Mouse (Mus musculus): ENCODE measurements at regions not wholly inside any gene's neighbourhood (a gene's known extent, or its start where the extent isn't known, plus 50 kb on each side); places are given as distances from the start of the nearest gene placed in this dataset.
"Not testable (repeated sequence)": the region's sequence is repeated elsewhere in the genome, so short reads cannot be mapped to it uniquely, and the experiment has no call there.

DNA sequence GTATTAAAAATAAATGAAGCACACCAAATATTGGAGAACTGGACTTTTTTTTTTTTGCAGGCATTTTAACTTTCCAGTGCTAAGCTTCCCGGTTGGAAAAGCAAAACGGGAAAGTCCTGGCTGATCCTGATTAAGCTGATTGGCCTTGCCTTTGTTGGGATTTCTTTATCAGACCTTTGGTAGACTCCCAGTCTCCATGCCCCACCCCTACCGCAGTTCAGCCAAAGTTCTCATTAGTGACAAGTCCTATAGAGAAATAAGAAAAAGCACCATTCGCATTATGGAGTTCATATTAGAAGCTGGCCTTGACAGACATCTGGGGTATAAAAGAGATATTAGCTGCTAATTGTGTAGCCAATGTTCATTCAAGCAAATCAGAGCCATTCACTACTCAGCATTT is 297.7 kb upstream of the Tbl1xr1 start:
- WGBS = 41% methylated on average over 4 of the region's 4 CpGs
- H3K4me1 ChIP-seq (ENCODE audit: control insufficient read depth, insufficient read depth, low read length) = no peaks in the 10 kb centered on the region
- TF ChIP-seq POLR2A (IDR thresholded peaks at IDR 0.05; ENCODE audit: insufficient read depth, low read depth, low read length) (no peak), CTCF (IDR thresholded peaks at IDR 0.05; ENCODE audit: insufficient read depth, low read depth, low read length) (no peak)
- no peak overlapping the region for H3K27ac ChIP-seq (ENCODE audit: insufficient read depth, low read depth, low read length)
- no peak overlapping the region for H3K4me3 ChIP-seq (ENCODE audit: insufficient read depth, low read depth, low read length)

DNA sequence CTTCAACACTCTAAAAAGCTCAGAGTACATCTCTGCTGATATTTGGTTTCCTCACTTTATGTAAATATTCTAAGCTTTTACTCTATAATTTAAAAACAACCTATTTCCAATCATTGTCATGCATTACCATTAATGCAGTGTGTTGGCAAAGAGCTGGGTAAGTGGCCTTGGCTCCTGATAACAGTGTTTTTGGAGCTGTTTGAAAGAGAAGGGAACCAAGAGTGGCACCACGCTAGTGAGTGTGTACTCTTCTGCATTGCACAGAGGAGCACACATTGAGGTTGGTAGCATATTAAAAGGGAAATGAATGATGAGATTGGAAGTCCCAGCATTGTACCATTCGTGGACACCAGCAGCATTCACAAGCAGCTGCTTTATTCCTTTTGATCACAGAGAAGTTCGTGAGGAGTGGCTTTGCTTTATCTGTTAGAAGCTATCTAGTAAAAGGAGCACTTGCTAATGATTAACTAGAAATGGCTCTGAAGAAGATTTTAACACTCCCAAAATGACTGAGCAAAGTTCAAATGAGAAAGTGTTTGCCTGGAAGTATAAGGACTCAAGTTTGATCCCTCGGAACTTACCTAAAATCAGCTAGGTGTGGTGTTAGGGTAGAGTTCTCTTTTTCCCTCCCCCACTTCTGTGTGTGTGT is 284.3 kb upstream of the Tbl1xr1 start:
- no peak for TF ChIP-seq POLR2A (IDR thresholded peaks at IDR 0.05; ENCODE audit: insufficient read depth, low read depth, low read length)
- TF ChIP-seq CTCF (IDR thresholded peaks at IDR 0.05; ENCODE audit: insufficient read depth, low read depth, low read length) = no peak
- 75% methylated on average over 4 of the region's 4 CpGs for WGBS
- H3K4me3 ChIP-seq (ENCODE audit: insufficient read depth, low read depth, low read length) = no peak overlapping the region
- H3K4me1 ChIP-seq (ENCODE audit: control insufficient read depth, insufficient read depth, low read length) = no peaks in the 10 kb centered on the region
- no peak overlapping the region for H3K27ac ChIP-seq (ENCODE audit: insufficient read depth, low read depth, low read length)

DNA sequence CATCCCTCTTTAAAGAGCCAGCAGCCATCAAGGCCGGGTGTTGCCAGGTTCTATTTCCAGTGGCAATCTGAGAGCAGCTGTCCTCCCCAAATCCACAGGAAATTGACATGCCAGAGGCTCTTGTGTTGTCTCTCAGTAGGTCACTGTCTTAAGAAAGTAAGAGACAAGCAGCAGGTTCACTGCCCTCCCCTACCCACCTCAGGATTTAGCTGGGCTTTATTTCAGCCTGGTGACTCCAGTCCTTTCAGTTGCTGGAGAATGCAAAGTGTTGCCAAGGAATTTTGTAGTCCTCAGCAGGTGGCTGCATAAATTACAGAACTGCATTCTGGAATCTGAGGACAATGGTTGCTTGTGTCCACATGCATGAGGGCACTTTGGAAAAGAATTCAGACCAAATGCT is 278.3 kb upstream of the Tbl1xr1 start:
- TF ChIP-seq POLR2A (IDR thresholded peaks at IDR 0.05; ENCODE audit: insufficient read depth, low read depth, low read length) (no peak), CTCF (IDR thresholded peaks at IDR 0.05; ENCODE audit: insufficient read depth, low read depth, low read length) (no peak)
- Histone ChIP-seq H3K4me3 (ENCODE audit: insufficient read depth, low read depth, low read length) (no peak overlapping the region), H3K4me1 (ENCODE audit: control insufficient read depth, insufficient read depth, low read length) (no peaks in the 10 kb centered on the region), H3K27ac (ENCODE audit: insufficient read depth, low read depth, low read length) (no peak overlapping the region)
- 66% methylated on average over 1 of the region's 1 CpGs for WGBS

DNA sequence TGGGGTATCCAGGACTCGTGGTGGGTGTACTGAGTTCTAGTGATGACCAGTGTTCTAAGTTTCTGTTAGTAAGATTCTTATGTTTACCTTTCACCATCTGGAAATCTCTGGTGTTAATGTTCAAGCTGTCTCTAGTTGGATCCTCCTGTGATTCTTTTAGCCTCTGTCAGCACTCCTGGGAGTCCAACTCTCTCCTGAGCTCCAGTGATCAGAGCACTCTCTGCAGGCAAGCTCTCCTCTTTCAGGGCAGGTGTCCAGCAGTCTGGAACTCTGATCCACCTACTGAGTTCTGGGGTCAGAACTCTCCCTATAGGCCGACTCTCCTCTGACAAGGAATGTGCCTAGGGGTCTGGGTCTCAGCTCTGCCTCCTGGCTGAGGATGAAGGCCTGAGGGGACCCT is 272.6 kb upstream of the Tbl1xr1 start:
- H3K4me1 ChIP-seq (ENCODE audit: control insufficient read depth, insufficient read depth, low read length); H3K27ac ChIP-seq (ENCODE audit: insufficient read depth, low read depth, low read length); H3K4me3 ChIP-seq (ENCODE audit: insufficient read depth, low read depth, low read length): not testable (repeated sequence)
- WGBS = 96% methylated on average over 2 of the region's 2 CpGs

DNA sequence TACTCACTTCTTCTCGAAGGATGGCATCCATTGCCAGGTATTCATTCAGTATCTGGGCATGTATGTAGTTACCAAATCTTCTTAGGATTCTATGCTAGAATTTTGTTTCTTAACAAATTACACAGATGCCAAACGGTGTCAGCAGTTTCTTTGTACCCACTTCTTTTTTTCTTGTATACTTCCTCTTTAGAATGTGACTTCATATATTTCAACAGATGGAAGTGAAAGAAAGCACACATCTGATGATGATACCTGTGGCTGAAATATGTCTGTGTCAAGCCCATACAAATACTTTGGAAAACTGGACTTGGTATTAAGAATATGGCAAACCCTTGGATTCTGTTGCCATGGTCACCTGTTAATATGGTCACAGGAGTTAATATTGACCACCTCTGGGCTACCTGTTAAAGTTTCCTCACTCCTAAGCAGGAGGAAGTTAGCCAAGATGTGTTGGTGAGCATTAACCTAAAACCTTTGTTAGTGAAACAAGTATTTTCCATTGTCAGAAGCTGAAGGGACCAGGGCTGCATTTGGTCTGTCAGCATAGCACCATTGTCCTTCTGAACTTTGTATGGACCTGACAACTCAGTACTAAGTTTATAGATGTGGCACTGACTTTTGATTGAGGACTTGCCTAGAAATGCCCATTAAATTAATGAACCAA is 269.8 kb upstream of the Tbl1xr1 start:
- Histone ChIP-seq H3K27ac (ENCODE audit: insufficient read depth, low read depth, low read length) (no peak overlapping the region), H3K4me3 (ENCODE audit: insufficient read depth, low read depth, low read length) (no peak overlapping the region), H3K4me1 (ENCODE audit: control insufficient read depth, insufficient read depth, low read length) (no peaks in the 10 kb centered on the region)
- 89% methylated on average over 2 of the region's 2 CpGs for WGBS
- TF ChIP-seq CTCF (IDR thresholded peaks at IDR 0.05; ENCODE audit: insufficient read depth, low read depth, low read length) = no peak
- TF ChIP-seq POLR2A (IDR thresholded peaks at IDR 0.05; ENCODE audit: insufficient read depth, low read depth, low read length) = no peak

DNA sequence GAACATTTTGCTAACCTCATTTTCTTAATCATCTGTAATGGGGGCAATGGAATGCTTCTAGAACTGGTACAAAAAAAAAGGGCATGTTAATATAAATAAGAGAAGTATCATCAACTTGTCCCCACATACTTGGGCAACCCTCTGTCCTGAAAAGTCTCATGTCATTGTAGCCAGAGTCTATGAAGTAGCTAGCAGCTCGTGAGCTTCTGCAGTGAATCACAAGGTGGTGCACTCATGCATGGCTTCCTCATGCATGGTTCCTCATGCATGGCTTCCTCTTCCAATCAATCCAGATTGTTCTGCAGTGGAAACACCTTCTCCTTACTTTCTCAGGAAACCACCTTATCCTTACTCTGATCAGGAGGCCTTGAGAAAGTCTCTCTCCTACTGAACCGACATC is 267.9 kb upstream of the Tbl1xr1 start:
- Histone ChIP-seq H3K4me1 (ENCODE audit: control insufficient read depth, insufficient read depth, low read length) (no peaks in the 10 kb centered on the region), H3K4me3 (ENCODE audit: insufficient read depth, low read depth, low read length) (no peak overlapping the region), H3K27ac (ENCODE audit: insufficient read depth, low read depth, low read length) (no peak overlapping the region)
- TF ChIP-seq CTCF (IDR thresholded peaks at IDR 0.05; ENCODE audit: insufficient read depth, low read depth, low read length) = no peak
- 85% methylated on average over 2 of the region's 2 CpGs for WGBS

DNA sequence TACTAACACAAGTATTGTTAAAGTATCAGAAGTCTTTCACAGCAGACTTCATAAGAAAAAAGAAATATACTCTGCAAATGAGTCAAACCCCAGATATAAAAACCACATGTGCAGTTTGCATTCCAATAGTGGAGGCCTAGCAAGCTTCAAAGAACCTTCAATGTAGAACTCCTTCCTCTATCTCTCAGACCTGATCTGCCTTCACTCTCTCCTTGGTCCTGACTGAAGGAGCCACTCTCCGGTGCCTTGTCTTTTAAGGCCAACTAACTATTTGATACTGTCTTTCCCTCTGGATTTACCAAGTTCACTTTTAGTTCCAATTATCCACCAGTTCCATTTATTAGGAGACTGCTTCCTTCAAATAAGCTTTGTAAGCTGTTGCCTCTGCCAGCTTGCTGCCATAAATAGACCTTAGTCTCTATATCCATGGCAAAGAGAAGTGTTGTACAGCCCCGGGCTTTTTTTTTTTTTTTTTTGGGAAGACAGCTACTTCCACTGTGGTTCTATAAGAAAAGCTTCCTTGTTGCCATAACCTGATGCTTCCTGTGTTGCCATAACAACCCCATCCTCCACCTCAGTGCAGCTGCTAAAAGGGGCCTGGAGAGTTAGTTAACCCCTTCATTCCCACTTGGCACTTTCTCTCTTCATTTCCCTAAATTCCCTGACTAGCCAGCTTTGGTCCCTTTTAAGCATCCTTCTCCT is 266.5 kb upstream of the Tbl1xr1 start:
- Histone ChIP-seq H3K4me3 (ENCODE audit: insufficient read depth, low read depth, low read length) (no peak overlapping the region), H3K4me1 (ENCODE audit: control insufficient read depth, insufficient read depth, low read length) (no peaks in the 10 kb centered on the region), H3K27ac (ENCODE audit: insufficient read depth, low read depth, low read length) (no peak overlapping the region)
- TF ChIP-seq POLR2A (IDR thresholded peaks at IDR 0.05; ENCODE audit: insufficient read depth, low read depth, low read length) (no peak), CTCF (IDR thresholded peaks at IDR 0.05; ENCODE audit: insufficient read depth, low read depth, low read length) (no peak)
- 16% methylated on average over 2 of the region's 2 CpGs for WGBS

DNA sequence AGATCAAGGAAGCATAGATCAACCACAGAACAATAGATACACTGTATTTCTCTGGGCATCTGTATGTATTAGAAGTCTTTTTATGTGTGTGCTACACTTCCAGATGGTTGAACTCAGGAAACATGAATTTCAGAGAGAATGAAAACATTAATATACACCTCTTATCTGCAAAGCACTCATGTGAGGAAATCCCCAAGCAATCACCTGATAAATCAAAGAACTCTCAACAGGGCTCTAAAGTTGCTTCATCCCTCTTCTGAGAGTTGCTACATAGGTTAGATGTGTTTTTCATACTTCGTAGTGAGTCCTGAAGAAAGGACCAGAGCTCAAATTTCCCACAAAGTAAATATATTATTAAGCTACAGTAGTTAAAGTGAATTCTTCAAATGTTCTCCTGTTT is 263.1 kb upstream of the Tbl1xr1 start:
- no peak overlapping the region for H3K27ac ChIP-seq (ENCODE audit: insufficient read depth, low read depth, low read length)
- TF ChIP-seq CTCF (IDR thresholded peaks at IDR 0.05; ENCODE audit: insufficient read depth, low read depth, low read length) = no peak
- TF ChIP-seq POLR2A (IDR thresholded peaks at IDR 0.05; ENCODE audit: insufficient read depth, low read depth, low read length) = no peak
- H3K4me1 ChIP-seq (ENCODE audit: control insufficient read depth, insufficient read depth, low read length) = no peaks in the 10 kb centered on the region
- no peak overlapping the region for H3K4me3 ChIP-seq (ENCODE audit: insufficient read depth, low read depth, low read length)
- WGBS = 93% methylated on average over 1 of the region's 1 CpGs

DNA sequence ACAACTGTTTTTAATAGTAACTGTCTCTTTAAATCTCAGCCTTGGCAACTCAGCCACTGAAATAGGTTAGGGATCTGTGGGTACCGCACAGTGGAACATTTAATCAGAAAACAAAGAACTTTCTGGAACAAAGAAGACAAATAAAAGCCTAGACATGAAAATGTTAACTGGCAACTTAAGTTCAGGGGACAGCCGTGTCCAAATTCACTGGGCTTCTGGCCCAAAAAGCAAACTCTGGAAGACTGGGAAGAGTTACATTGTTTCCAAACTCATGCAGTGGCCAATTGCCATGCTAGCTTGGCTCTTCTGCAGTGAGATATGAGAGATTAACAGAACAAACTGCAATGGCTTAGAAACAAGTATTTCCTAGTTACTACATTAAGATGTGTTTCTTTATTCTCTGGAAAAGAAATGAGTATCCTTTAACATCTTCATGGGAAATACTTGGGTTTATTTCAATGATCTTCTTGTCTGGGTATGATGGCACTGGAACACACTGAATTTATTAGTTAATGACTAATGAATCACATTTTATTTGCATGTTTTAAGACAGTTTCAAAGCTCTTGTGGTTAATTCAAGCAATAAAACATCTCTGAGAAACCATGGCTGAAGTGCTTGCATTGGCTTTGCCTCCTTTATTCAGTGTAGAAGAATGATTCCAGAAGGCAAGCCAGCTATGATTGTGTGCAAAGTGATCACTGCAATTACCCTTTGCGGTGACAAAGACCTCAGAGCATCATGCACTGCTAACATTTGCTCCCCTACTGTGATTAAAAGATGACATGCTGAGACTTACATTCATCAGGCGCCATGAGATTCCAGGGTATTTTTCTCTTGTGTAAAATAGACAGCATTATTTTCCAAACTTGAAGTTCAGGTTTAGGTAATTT is 259.2 kb upstream of the Tbl1xr1 start:
- TF ChIP-seq CTCF (IDR thresholded peaks at IDR 0.05; ENCODE audit: insufficient read depth, low read depth, low read length) (no peak), POLR2A (IDR thresholded peaks at IDR 0.05; ENCODE audit: insufficient read depth, low read depth, low read length) (no peak)
- 42% methylated on average over 4 of the region's 4 CpGs for WGBS
- Histone ChIP-seq H3K4me3 (ENCODE audit: insufficient read depth, low read depth, low read length) (no peak overlapping the region), H3K4me1 (ENCODE audit: control insufficient read depth, insufficient read depth, low read length) (no peaks in the 10 kb centered on the region), H3K27ac (ENCODE audit: insufficient read depth, low read depth, low read length) (no peak overlapping the region)
